Mouse (Mus musculus) activated CD4-positive, CD25-positive, alpha-beta regulatory T cell, adult 4 months (primary cell): Measurements from ENCODE around the gene Spata16. TPM values are rescaled to one million over a fixed set of nuclear protein-coding genes. Genes with fewer than 3 reads are reported as not detected.

ENCODE experiments used
- ATAC-seq: one replicate; pipeline ENCODE4 v1.8.0; 2017
- polyA plus RNA-seq, 2 experiments: library from polyadenylated mRNA; unstranded; fragments of 100-300 nt; shearing (Covaris generic); gene quantifications; one replicate each; pipeline ENCODE4 v1.2.1; 2017

Gene Spata16
- polyA plus RNA-seq, 2 experiments from 2014 or later: not detected

- ATAC-seq: no peak
Observed at GRCm38 (mm10) chr3:26979603-26980002, 342.2 kb downstream of the Spata16 start.

- no peak for ATAC-seq
Observed at GRCm38 (mm10) chr3:26980371-26980770, 343.0 kb downstream of the Spata16 start.

- ATAC-seq: no peak
Observed at GRCm38 (mm10) chr3:26981979-26982623, 344.7 kb downstream of the Spata16 start.

DNA sequence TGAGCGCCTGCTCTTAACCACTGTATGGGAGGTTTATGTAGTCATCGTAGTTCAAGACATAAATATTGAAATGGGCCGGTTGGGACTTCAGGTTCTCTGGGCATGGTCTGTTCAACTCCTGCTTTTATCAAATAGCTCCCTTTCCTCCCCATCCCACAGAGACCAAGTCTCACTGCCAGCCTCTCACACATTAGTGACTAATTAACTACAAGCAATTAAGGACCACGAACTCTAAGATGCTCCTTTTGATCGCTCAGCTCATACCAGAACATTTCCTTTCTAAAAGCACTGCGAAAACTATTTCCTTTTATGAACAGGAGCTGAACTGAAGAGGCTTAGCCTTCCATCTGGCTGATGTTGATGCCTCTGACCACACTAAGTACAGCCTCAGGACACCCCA lies 346.3 kb downstream of the Spata16 start:
- ATAC-seq: no peak

DNA sequence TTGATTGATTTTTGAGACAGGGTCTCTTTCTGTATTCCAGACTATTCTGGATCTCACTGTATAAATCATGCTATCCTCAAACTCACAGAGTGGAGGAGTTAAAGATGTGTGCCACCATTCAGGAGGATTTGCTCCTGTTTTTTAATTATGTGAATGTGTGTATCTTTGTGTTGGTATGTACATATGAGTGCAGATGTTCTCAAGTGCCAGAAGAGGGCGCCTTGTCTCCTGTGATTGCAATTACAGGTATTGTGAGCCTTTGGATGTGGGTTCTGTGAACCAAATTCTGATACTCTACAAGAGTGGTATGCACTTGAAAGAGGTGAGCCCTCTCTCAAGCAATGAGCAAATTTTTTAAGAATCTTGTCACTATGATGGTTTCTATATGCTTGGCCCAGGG lies 369.4 kb downstream of the Spata16 start:
- ATAC-seq: no peak

DNA sequence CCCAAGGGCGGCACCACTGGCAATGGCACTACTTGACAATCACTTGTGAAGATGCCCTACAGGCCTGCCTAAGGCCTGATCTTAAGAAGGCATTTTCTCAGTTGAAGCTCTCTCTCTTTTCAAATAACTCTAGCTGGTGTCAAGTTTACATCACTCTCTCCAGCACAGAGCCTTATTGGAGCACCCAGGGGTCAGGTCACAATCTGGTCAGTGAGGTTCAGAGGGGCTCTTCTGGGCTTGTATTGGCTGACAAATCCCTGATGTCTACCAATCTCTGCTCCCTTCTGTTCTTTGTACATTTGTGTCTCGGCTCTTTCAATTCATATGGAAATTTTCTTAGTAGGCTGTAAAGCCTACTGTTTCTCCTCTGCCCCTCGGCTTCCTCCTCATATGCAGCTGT lies 390.5 kb downstream of the Spata16 start:
- ATAC-seq: no peak

- ATAC-seq: no peak
Observed at GRCm38 (mm10) chr3:27028526-27028925, 391.1 kb downstream of the Spata16 start.

DNA sequence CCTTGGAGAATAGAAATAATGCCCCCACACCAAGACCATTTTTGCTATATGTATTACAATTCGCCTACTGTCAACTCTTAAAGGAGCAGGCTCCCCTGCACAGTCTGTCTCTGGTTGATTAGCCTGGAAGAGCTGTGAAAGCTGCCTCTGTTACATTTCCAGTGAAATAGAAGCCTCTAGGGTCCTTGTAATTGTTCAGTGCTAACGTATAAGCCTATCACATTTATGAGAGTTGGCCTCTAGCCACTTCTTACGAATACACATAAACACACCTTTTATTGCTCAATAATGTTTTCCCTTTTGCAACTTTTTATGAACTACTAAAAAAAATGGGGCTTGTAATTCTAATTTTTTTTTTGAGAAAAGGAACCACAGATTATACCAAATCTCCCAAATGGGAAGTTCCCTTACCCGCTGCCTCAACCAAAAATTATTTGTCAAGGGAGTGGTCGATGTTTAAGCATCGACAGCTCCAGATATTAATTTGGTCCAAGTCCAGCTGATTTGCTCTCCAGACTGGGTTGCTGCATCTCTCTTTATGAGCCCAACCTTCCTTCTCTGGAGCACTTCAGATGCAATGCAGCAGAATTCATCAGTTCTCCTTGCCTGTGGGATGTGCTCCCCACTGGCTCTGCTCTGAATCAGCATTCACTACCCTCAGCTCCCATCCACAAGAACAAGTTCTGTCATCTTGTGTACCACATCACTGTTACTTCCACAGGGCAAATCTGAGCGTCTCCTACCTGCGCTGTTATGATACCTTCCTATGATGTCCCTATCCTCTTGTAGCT lies 392.8 kb downstream of the Spata16 start:
- ATAC-seq: no peak
